Mouse (Mus musculus): ENCODE measurements at regions not wholly inside any gene's neighbourhood (a gene's known extent, or its start where the extent isn't known, plus 50 kb on each side); places are given as distances from the start of the nearest gene placed in this dataset.

- TF ChIP-seq CTCF (IDR thresholded peaks at IDR 0.05; ENCODE audit: extremely low read depth, insufficient read length, insufficient replicate concordance, low read depth, low read length): no peak
- no peak for TF ChIP-seq POLR2A (IDR thresholded peaks at IDR 0.05; ENCODE audit: low read depth, low read length)
Measured at GRCm38 (mm10) chr5:46740034-46740582, 882.7 kb upstream of the Lcorl start.
